Mouse (Mus musculus): Measurements from ENCODE around the gene Dut. TPM values are rescaled to one million over a fixed set of nuclear protein-coding genes. Genes with fewer than 3 reads are reported as not detected.
"Not testable (repeated sequence)": the region's sequence is repeated elsewhere in the genome, so short reads cannot be mapped to it uniquely, and the experiment has no call there.

Dut gene
- polyA plus RNA-seq, 1 experiment from 2014 or later: 119 TPM

DNA sequence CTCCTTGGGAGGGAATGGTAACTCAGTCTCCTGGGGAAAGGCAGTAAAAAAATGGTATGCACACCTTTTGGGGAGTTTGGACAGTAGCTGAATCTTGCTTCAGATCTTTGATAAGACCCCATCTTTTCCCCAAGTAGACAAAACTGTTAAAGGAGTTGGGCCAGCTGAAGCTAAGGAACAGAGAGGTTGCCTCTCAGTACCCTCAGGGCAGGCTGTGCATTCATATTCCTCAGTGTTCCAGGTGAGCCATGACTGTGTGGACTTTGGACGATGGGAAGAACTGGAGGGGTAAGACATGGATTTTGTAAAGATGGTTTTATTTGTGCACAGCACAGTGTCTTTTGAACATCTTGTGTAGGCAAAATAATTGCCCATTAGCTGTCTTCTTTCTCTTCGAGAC lies 13.3 kb downstream of the Dut start:
- no peak overlapping the region for H3K9ac ChIP-seq (ENCODE audit: low read depth, low read length)
- no peak overlapping the region for H3K27ac ChIP-seq (replicated peaks; ENCODE audit: low read depth, low read length)
- 83% methylated on average over 2 of the region's 2 CpGs for WGBS
- no peaks in the 10 kb centered on the region; the same call in 1 of the 2 replicates for H3K4me1 ChIP-seq (ENCODE audit: control insufficient read depth, insufficient read depth, low read length)
- no peaks in the 10 kb centered on the region for H3K27me3 ChIP-seq (replicated peaks; ENCODE audit: control insufficient read depth, insufficient read depth, low read length)
- no peak for ATAC-seq (ENCODE audit: low read depth)
- H3K4me3 ChIP-seq (ENCODE audit: low read depth, low read length): no peak overlapping the region
- peaks cover 35% of the 10 kb centered on the region for H3K36me3 ChIP-seq (ENCODE audit: control insufficient read depth, insufficient read depth, low read length)
- H3K4me2 ChIP-seq (ENCODE audit: low read depth, low read length): no peak overlapping the region
- no peak for DNase-seq (ENCODE audit: low spot score)
- H3K9me3 ChIP-seq (ENCODE audit: control insufficient read depth, low read length): no peaks in the 10 kb centered on the region

- ATAC-seq (ENCODE audit: low read depth) (peak; percentile 53; the same call in 1 of the 2 replicates), DNase-seq (ENCODE audit: low spot score) (peak; percentile 78)
- Histone ChIP-seq H3K9me3 (ENCODE audit: control insufficient read depth, low read length) (no peaks in the 10 kb centered on the region), H3K27ac (replicated peaks; ENCODE audit: low read depth, low read length) (no peak overlapping the region), H3K4me3 (ENCODE audit: low read depth, low read length) (no peak overlapping the region), H3K9ac (ENCODE audit: low read depth, low read length) (no peak overlapping the region), H3K36me3 (ENCODE audit: control insufficient read depth, insufficient read depth, low read length) (peaks cover 8% of the 10 kb centered on the region), H3K4me1 (ENCODE audit: control insufficient read depth, insufficient read depth, low read length) (no peaks in the 10 kb centered on the region; the same call in 1 of the 2 replicates), H3K4me2 (ENCODE audit: low read depth, low read length) (peak overlapping the region; percentile 5; the same call in 1 of the 2 replicates), H3K27me3 (replicated peaks; ENCODE audit: control insufficient read depth, insufficient read depth, low read length) (no peaks in the 10 kb centered on the region)
- WGBS: 14% methylated on average over 5 of the region's 5 CpGs
Measured at GRCm38 (mm10) chr2:125263056-125263455, 16.1 kb downstream of the Dut start.

DNA sequence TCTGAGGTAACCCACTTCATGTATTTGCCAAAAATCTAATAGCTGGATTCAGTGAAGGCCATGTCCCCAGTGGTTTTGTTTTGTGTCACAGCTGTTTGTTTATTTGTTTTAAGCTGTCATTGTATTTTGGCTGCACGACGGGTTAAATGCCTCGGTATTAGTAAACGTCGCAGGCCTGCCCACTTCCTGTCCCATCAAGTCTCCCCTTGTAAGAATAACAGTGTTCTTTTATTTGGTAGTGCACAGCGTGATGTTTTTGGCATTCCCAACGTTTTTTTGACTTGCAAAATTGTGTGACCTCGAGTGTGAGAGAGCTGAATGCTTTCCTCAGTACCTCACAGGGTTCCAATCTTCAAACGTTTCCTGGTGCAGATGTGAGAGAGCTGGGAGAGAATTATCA lies 16.8 kb downstream of the Dut start:
- H3K9me3 ChIP-seq (ENCODE audit: control insufficient read depth, low read length): no peaks in the 10 kb centered on the region
- peaks cover 5% of the 10 kb centered on the region; the same call in 1 of the 2 replicates for H3K36me3 ChIP-seq (ENCODE audit: control insufficient read depth, insufficient read depth, low read length)
- H3K27ac ChIP-seq (replicated peaks; ENCODE audit: low read depth, low read length): no peak overlapping the region
- no peaks in the 10 kb centered on the region; the same call in 1 of the 2 replicates for H3K4me1 ChIP-seq (ENCODE audit: control insufficient read depth, insufficient read depth, low read length)
- H3K4me3 ChIP-seq (ENCODE audit: low read depth, low read length): no peak overlapping the region
- no peak overlapping the region for H3K4me2 ChIP-seq (ENCODE audit: low read depth, low read length)
- 10% methylated on average over 9 of the region's 9 CpGs for WGBS
- no peak for DNase-seq (ENCODE audit: low spot score)
- H3K27me3 ChIP-seq (replicated peaks; ENCODE audit: control insufficient read depth, insufficient read depth, low read length): no peaks in the 10 kb centered on the region
- ATAC-seq (ENCODE audit: low read depth): no peak
- H3K9ac ChIP-seq (ENCODE audit: low read depth, low read length): no peak overlapping the region

GRCm38 (mm10) chr2:125268876-125269275 lies 21.9 kb downstream of the Dut start:
- ATAC-seq (ENCODE audit: low read depth) (no peak), DNase-seq (ENCODE audit: low spot score) (no peak)
- no peak overlapping the region for H3K9ac ChIP-seq (ENCODE audit: low read depth, low read length)
- no peaks in the 10 kb centered on the region for H3K27me3 ChIP-seq (replicated peaks; ENCODE audit: control insufficient read depth, insufficient read depth, low read length)
- H3K4me3 ChIP-seq (ENCODE audit: low read depth, low read length): no peak overlapping the region
- no peaks in the 10 kb centered on the region for H3K4me1 ChIP-seq (ENCODE audit: control insufficient read depth, insufficient read depth, low read length)
- H3K27ac ChIP-seq (replicated peaks; ENCODE audit: low read depth, low read length): no peak overlapping the region
- 63% methylated on average over 1 of the region's 1 CpGs for WGBS
- no peaks in the 10 kb centered on the region for H3K9me3 ChIP-seq (ENCODE audit: control insufficient read depth, low read length)
- no peaks in the 10 kb centered on the region for H3K36me3 ChIP-seq (ENCODE audit: control insufficient read depth, insufficient read depth, low read length)
- H3K4me2 ChIP-seq (ENCODE audit: low read depth, low read length): no peak overlapping the region

GRCm38 (mm10) chr2:125275617-125276016 lies 28.6 kb downstream of the Dut start:
- DNase-seq (ENCODE audit: low spot score): peak; percentile 93
- no peak overlapping the region for H3K4me3 ChIP-seq (ENCODE audit: low read depth, low read length)
- no peaks in the 10 kb centered on the region for H3K36me3 ChIP-seq (ENCODE audit: control insufficient read depth, insufficient read depth, low read length)
- no peak overlapping the region for H3K9ac ChIP-seq (ENCODE audit: low read depth, low read length)
- peak overlapping the region; percentile 60 for H3K27ac ChIP-seq (replicated peaks; ENCODE audit: low read depth, low read length)
- peaks cover 12% of the 10 kb centered on the region for H3K4me1 ChIP-seq (ENCODE audit: control insufficient read depth, insufficient read depth, low read length)
- no peaks in the 10 kb centered on the region for H3K9me3 ChIP-seq (ENCODE audit: control insufficient read depth, low read length)
- peak overlapping the region; percentile 5; the same call in 1 of the 2 replicates for H3K4me2 ChIP-seq (ENCODE audit: low read depth, low read length)
- 20% methylated on average over 5 of the region's 5 CpGs for WGBS
- ATAC-seq (ENCODE audit: low read depth): peak; percentile 95
- no peaks in the 10 kb centered on the region for H3K27me3 ChIP-seq (replicated peaks; ENCODE audit: control insufficient read depth, insufficient read depth, low read length)

GRCm38 (mm10) chr2:125276692-125277091 lies 29.7 kb downstream of the Dut start:
- WGBS: 71% methylated on average over 5 of the region's 5 CpGs
- Histone ChIP-seq H3K27ac (replicated peaks; ENCODE audit: low read depth, low read length) (no peak overlapping the region), H3K36me3 (ENCODE audit: control insufficient read depth, insufficient read depth, low read length) (no peaks in the 10 kb centered on the region), H3K4me1 (ENCODE audit: control insufficient read depth, insufficient read depth, low read length) (peaks cover 12% of the 10 kb centered on the region), H3K4me2 (ENCODE audit: low read depth, low read length) (no peak overlapping the region), H3K9me3 (ENCODE audit: control insufficient read depth, low read length) (no peaks in the 10 kb centered on the region), H3K9ac (ENCODE audit: low read depth, low read length) (no peak overlapping the region), H3K27me3 (replicated peaks; ENCODE audit: control insufficient read depth, insufficient read depth, low read length) (no peaks in the 10 kb centered on the region), H3K4me3 (ENCODE audit: low read depth, low read length) (no peak overlapping the region)
- DNase-seq (ENCODE audit: low spot score) (no peak), ATAC-seq (ENCODE audit: low read depth) (no peak)

DNA sequence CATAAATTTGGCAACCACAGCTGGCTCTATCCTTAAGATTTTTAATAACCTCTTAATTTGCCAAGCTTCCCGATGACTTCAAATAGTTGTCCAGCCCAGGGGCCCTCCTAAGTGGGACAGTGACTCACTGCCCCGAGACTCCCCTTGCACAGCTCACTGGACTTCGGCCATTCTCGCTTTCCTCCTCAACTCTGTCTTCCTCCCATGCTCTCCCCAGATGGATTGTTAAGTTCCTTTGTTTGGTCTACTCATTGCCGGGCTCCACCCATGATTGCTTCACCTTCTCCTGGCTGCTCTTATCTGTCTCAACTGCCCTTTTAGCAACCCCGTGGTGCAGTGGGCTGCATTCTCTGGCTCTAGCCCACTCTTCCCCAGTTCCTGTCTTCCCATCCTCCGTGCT lies 31.5 kb downstream of the Dut start:
- Histone ChIP-seq H3K36me3 (ENCODE audit: control insufficient read depth, insufficient read depth, low read length) (no peaks in the 10 kb centered on the region), H3K4me1 (ENCODE audit: control insufficient read depth, insufficient read depth, low read length) (peaks cover 12% of the 10 kb centered on the region), H3K4me3 (ENCODE audit: low read depth, low read length) (no peak overlapping the region), H3K9me3 (ENCODE audit: control insufficient read depth, low read length) (no peaks in the 10 kb centered on the region), H3K4me2 (ENCODE audit: low read depth, low read length) (no peak overlapping the region), H3K27ac (replicated peaks; ENCODE audit: low read depth, low read length) (no peak overlapping the region), H3K27me3 (replicated peaks; ENCODE audit: control insufficient read depth, insufficient read depth, low read length) (no peaks in the 10 kb centered on the region), H3K9ac (ENCODE audit: low read depth, low read length) (no peak overlapping the region)
- WGBS: 73% methylated on average over 7 of the region's 7 CpGs
- ATAC-seq (ENCODE audit: low read depth) (no peak), DNase-seq (ENCODE audit: low spot score) (no peak)

GRCm38 (mm10) chr2:125279995-125280394 lies 33.0 kb downstream of the Dut start:
- H3K4me1 ChIP-seq (ENCODE audit: control insufficient read depth, insufficient read depth, low read length): peaks cover 12% of the 10 kb centered on the region
- DNase-seq (ENCODE audit: low spot score); H3K4me3 ChIP-seq (ENCODE audit: low read depth, low read length); H3K36me3 ChIP-seq (ENCODE audit: control insufficient read depth, insufficient read depth, low read length); H3K9me3 ChIP-seq (ENCODE audit: control insufficient read depth, low read length); H3K4me2 ChIP-seq (ENCODE audit: low read depth, low read length); ATAC-seq (ENCODE audit: low read depth); H3K27ac ChIP-seq (replicated peaks; ENCODE audit: low read depth, low read length); H3K9ac ChIP-seq (ENCODE audit: low read depth, low read length); H3K27me3 ChIP-seq (replicated peaks; ENCODE audit: control insufficient read depth, insufficient read depth, low read length): not testable (repeated sequence)
- 86% methylated on average over 9 of the region's 9 CpGs for WGBS

- DNase-seq (ENCODE audit: low spot score): no peak
- Histone ChIP-seq H3K9me3 (ENCODE audit: control insufficient read depth, low read length) (no peaks in the 10 kb centered on the region), H3K4me3 (ENCODE audit: low read depth, low read length) (no peak overlapping the region), H3K36me3 (ENCODE audit: control insufficient read depth, insufficient read depth, low read length) (no peaks in the 10 kb centered on the region), H3K4me2 (ENCODE audit: low read depth, low read length) (no peak overlapping the region), H3K27me3 (replicated peaks; ENCODE audit: control insufficient read depth, insufficient read depth, low read length) (no peaks in the 10 kb centered on the region), H3K9ac (ENCODE audit: low read depth, low read length) (no peak overlapping the region), H3K4me1 (ENCODE audit: control insufficient read depth, insufficient read depth, low read length) (no peaks in the 10 kb centered on the region), H3K27ac (replicated peaks; ENCODE audit: low read depth, low read length) (no peak overlapping the region)
- 55% methylated on average over 14 of the region's 14 CpGs for WGBS
- ATAC-seq (ENCODE audit: low read depth): no peak
Measured at GRCm38 (mm10) chr2:125282334-125283206, 35.6 kb downstream of the Dut start.
